Mouse (Mus musculus) left cerebral cortex, adult 9 months (tissue): Measurements from ENCODE around the gene Diras2.
A peak's percentile ranks its signal among the peaks of the same experiment; 100 is the strongest.

Experiments used
- DNase-seq, 2 experiments: peaks; one replicate each; pipeline ENCODE4 v3.0.0; 2022; ENCODE audit warnings: low spot score in 2 of 2

The Diras2 gene

GRCm38 (mm10) chr13:52552822-52553477 is 21.9 kb upstream of the Diras2 start:
- DNase-seq: no peak

GRCm38 (mm10) chr13:52551275-52551674 is 20.2 kb upstream of the Diras2 start:
- no peak for DNase-seq

GRCm38 (mm10) chr13:52550690-52551193 is 19.7 kb upstream of the Diras2 start:
- DNase-seq: no peak

GRCm38 (mm10) chr13:52546288-52546687 is 15.2 kb upstream of the Diras2 start:
- no peak for DNase-seq

- no peak for DNase-seq
Observed at GRCm38 (mm10) chr13:52542636-52543035, 11.6 kb upstream of the Diras2 start.

GRCm38 (mm10) chr13:52542036-52542526 is 11.0 kb upstream of the Diras2 start:
- no peak for DNase-seq

GRCm38 (mm10) chr13:52541385-52542035 is 10.4 kb upstream of the Diras2 start:
- no peak for DNase-seq

- DNase-seq: peak in 1 of 2 experiments; percentile 42
Observed at GRCm38 (mm10) chr13:52539461-52539860, 8.4 kb upstream of the Diras2 start.

GRCm38 (mm10) chr13:52538588-52539116 is 7.6 kb upstream of the Diras2 start:
- DNase-seq: no peak

GRCm38 (mm10) chr13:52537754-52538587 is 6.9 kb upstream of the Diras2 start:
- DNase-seq: no peak

GRCm38 (mm10) chr13:52535542-52535941 is 4.5 kb upstream of the Diras2 start:
- peak in 1 of 2 experiments; percentile 73 for DNase-seq

GRCm38 (mm10) chr13:52533644-52534043 is 2.6 kb upstream of the Diras2 start:
- no peak for DNase-seq

GRCm38 (mm10) chr13:52530008-52530945 is 802 bp downstream of the Diras2 start:
- peak; percentile 75 to 85 for DNase-seq

GRCm38 (mm10) chr13:52529188-52529972 is 1.7 kb downstream of the Diras2 start:
- DNase-seq: no peak

- no peak for DNase-seq
Observed at GRCm38 (mm10) chr13:52528786-52529185, 2.3 kb downstream of the Diras2 start.

GRCm38 (mm10) chr13:52528281-52528680 is 2.8 kb downstream of the Diras2 start:
- no peak for DNase-seq

- no peak for DNase-seq
Observed at GRCm38 (mm10) chr13:52526249-52527035, 4.6 kb downstream of the Diras2 start.

GRCm38 (mm10) chr13:52524313-52524712 is 6.8 kb downstream of the Diras2 start:
- DNase-seq: no peak

GRCm38 (mm10) chr13:52521176-52521575 is 9.9 kb downstream of the Diras2 start:
- DNase-seq: no peak
